ENCODE assay signal across 15 mouse cellular contexts in the genomic region with DNA sequence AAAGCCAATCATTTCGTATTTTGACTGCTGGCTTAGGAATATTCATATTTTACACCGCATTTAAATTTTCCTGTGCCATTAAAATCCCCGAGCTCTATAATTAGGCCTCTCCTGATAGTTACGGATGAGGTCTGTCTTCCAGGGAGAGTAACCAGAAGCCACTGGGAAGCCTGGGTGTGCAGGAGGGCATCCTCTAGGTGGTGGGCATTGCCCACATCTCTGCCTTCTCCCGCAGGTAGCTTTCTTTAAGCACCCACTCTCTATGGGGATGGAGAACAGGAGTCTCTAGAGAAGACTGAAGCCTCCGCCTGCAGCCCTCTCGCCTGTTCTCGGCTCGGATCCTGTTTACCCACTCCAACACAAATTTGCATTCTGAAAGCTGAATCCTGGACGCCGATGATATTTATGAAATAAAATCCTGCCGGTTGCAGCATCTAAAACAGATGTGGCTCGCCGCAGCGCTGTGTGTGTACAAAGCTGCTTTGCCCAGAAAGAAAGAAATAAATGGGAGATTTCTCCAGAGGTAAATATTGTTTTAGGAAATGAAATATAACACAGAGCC.
DNase-seq lines count a peak whose midpoint lies in the region; ATAC-seq lines count a peak whose summit lies in the region.
"Had no signal": no experiment of that assay in that cellular context is flagged by ENCODE, and none has a peak within 500 bp of the region (broad histone marks: within the 10 kb centered on the region; RNA-seq: fewer than 3 reads in every experiment).

No protein-coding gene starts in this region.

- no peak for DNase-seq in hindbrain, embryonic 11.5 days (ENCODE audit: low spot score)
- no peak for DNase-seq in neural tube, embryonic 10.5 days (ENCODE audit: extremely low spot score, low spot score)
- no peak for DNase-seq in retina, embryonic 14.5 days (ENCODE audit: low spot score)
- DNase-seq: cerebellum, adult 9-11 months; kidney, adult 2 months; kidney, postnatal 25 days; liver; lung, adult 18-20 months; thymus, postnatal 14 days had no signal

- no peaks in the 10 kb centered on the region for H3K9me3 ChIP-seq in hindbrain, embryonic 12.5 days (replicated peaks)
- H3K9me3 ChIP-seq in hindbrain, embryonic 11.5 days (ENCODE audit: control insufficient read depth, low read length), result no peaks in the 10 kb centered on the region
- no peaks in the 10 kb centered on the region for H3K9me3 ChIP-seq in neural tube, embryonic 13.5 days
- H3K9me3 ChIP-seq in hindbrain, embryonic 15.5 days, result no peaks in the 10 kb centered on the region
- H3K9me3 ChIP-seq in intestine, embryonic 15.5 days, result no peaks in the 10 kb centered on the region

- no peaks in the 10 kb centered on the region for H3K36me3 ChIP-seq in hindbrain, embryonic 12.5 days
- H3K36me3 ChIP-seq in hindbrain, embryonic 11.5 days (ENCODE audit: control insufficient read depth, insufficient read depth, low read length), result no peaks in the 10 kb centered on the region
- no peaks in the 10 kb centered on the region for H3K36me3 ChIP-seq in neural tube, embryonic 13.5 days
- H3K36me3 ChIP-seq in hindbrain, embryonic 15.5 days, result no peaks in the 10 kb centered on the region
- H3K36me3 ChIP-seq in intestine, embryonic 15.5 days, result no peaks in the 10 kb centered on the region

- 0 out of 2 replicates have a peak, but pooled peaks cover 3% of the 10 kb centered on the region for H3K4me1 ChIP-seq in hindbrain, embryonic 12.5 days
- H3K4me1 ChIP-seq in hindbrain, embryonic 11.5 days (replicated peaks; ENCODE audit: control insufficient read depth, insufficient read depth, low read length), result no peaks in the 10 kb centered on the region
- peaks cover 22% of the 10 kb centered on the region for H3K4me1 ChIP-seq in neural tube, embryonic 13.5 days (replicated peaks)
- peaks cover 15% of the 10 kb centered on the region; the same call in 1 of the 2 replicates for H3K4me1 ChIP-seq in hindbrain, embryonic 15.5 days (replicated peaks)
- no peaks in the 10 kb centered on the region for H3K4me1 ChIP-seq in intestine, embryonic 15.5 days (replicated peaks)

- peak overlapping the region; percentile 37; the same call in 1 of the 2 replicates for H3K27ac ChIP-seq in hindbrain, embryonic 12.5 days
- no peak overlapping the region for H3K27ac ChIP-seq in hindbrain, embryonic 11.5 days (ENCODE audit: low read depth, low read length)
- H3K27ac ChIP-seq in neural tube, embryonic 13.5 days (replicated peaks), result peak overlapping the region; percentile 64
- H3K27ac ChIP-seq in hindbrain, embryonic 15.5 days (replicated peaks), result peak overlapping the region; percentile 2; the same call in 1 of the 2 replicates
- no peak overlapping the region for H3K27ac ChIP-seq in intestine, embryonic 15.5 days
- H3K27ac ChIP-seq: stomach, postnatal 0 days had no signal

- H3K27me3 ChIP-seq in hindbrain, embryonic 12.5 days, result no peaks in the 10 kb centered on the region
- H3K27me3 ChIP-seq in hindbrain, embryonic 11.5 days (ENCODE audit: control insufficient read depth, insufficient read depth, low read length), result no peaks in the 10 kb centered on the region
- H3K27me3 ChIP-seq in neural tube, embryonic 13.5 days, result no peaks in the 10 kb centered on the region
- H3K27me3 ChIP-seq in hindbrain, embryonic 15.5 days, result no peaks in the 10 kb centered on the region
- H3K27me3 ChIP-seq in intestine, embryonic 15.5 days (replicated peaks), result no peaks in the 10 kb centered on the region

- no peak overlapping the region for H3K4me2 ChIP-seq in hindbrain, embryonic 12.5 days (replicated peaks)
- H3K4me2 ChIP-seq in hindbrain, embryonic 11.5 days (replicated peaks; ENCODE audit: low read depth, low read length), result no peak overlapping the region
- peak overlapping the region; percentile 9; the same call in 1 of the 2 replicates for H3K4me2 ChIP-seq in neural tube, embryonic 13.5 days
- H3K4me2 ChIP-seq in hindbrain, embryonic 15.5 days, result peak overlapping the region; percentile 1; the same call in 1 of the 2 replicates
- H3K4me2 ChIP-seq in intestine, embryonic 15.5 days (replicated peaks), result no peak overlapping the region

- no peak for ATAC-seq in hindbrain, embryonic 12.5 days (ENCODE audit: low FRiP score)
- no peak for ATAC-seq in hindbrain, embryonic 11.5 days (ENCODE audit: low FRiP score)
- no peak for ATAC-seq in neural tube, embryonic 13.5 days (ENCODE audit: low read depth)
- 0 out of 2 replicates have a peak, but pooled peaks have one; percentile 19 for ATAC-seq in hindbrain, embryonic 15.5 days (ENCODE audit: low FRiP score, low read depth)
- ATAC-seq in intestine, embryonic 15.5 days, result no peak

- WGBS in hindbrain, embryonic 12.5 days, result 78% methylated on average over 15 of the region's 15 CpGs
- 86% methylated on average over 15 of the region's 15 CpGs for WGBS in hindbrain, embryonic 11.5 days
- 66% methylated on average over 15 of the region's 15 CpGs for WGBS in neural tube, embryonic 13.5 days
- WGBS in hindbrain, embryonic 15.5 days, result 63% methylated on average over 15 of the region's 15 CpGs
- WGBS in intestine, embryonic 15.5 days, result 61% methylated on average over 15 of the region's 15 CpGs

- H3K4me3 ChIP-seq in hindbrain, embryonic 12.5 days, result no peak overlapping the region
- no peak overlapping the region for H3K4me3 ChIP-seq in hindbrain, embryonic 11.5 days (ENCODE audit: low read depth, low read length)
- H3K4me3 ChIP-seq in neural tube, embryonic 13.5 days, result no peak overlapping the region
- H3K4me3 ChIP-seq in hindbrain, embryonic 15.5 days, result no peak overlapping the region
- no peak overlapping the region for H3K4me3 ChIP-seq in intestine, embryonic 15.5 days (replicated peaks)
- H3K4me3 ChIP-seq: erythroblast, embryonic 14.5 days had no signal

- H3K9ac ChIP-seq in hindbrain, embryonic 12.5 days, result no peak overlapping the region
- H3K9ac ChIP-seq in hindbrain, embryonic 11.5 days (ENCODE audit: low read depth, low read length), result no peak overlapping the region
- H3K9ac ChIP-seq in neural tube, embryonic 13.5 days, result peak overlapping the region; percentile 6; the same call in 1 of the 2 replicates
- no peak overlapping the region for H3K9ac ChIP-seq in hindbrain, embryonic 15.5 days
- H3K9ac ChIP-seq in intestine, embryonic 15.5 days, result no peak overlapping the region

Comparison
In these comparisons a context has a peak if more than half of its experiments do, and no peak if none do; other contexts are left out.
1. H3K27ac ChIP-seq: peak in hindbrain, embryonic 12.5 days (single experiment), neural tube, embryonic 13.5 days (single experiment) and hindbrain, embryonic 15.5 days (single experiment); none in hindbrain, embryonic 11.5 days (single experiment) and intestine, embryonic 15.5 days (single experiment).
2. H3K4me2 ChIP-seq: peak in neural tube, embryonic 13.5 days (single experiment) and hindbrain, embryonic 15.5 days (single experiment); none in hindbrain, embryonic 12.5 days (single experiment), hindbrain, embryonic 11.5 days (single experiment) and intestine, embryonic 15.5 days (single experiment).